Mouse (Mus musculus): Measurements from ENCODE around the gene Inppl1.

DNA sequence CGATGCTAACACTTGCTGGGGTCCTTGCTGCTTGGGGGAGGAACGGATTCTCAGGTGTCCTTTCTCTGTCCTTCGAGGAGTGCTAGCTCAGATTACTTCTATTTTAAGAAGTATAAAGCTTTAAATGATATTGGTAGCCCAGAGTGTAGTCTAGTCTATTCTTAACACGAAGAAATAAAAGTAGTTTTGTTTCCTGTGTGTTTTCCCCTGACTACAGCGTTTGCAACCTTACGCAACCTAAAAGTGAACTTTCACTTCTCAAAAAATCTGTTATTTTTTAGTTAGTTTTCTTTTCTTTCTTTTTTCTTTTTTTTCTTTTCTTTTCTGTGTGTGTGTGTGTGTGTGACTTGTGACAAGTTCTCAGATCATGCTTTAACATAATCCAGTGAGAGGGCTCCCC is 13.7 kb upstream of the Inppl1 start:
- TF ChIP-seq CTCF (IDR thresholded peaks at IDR 0.05; ENCODE audit: control insufficient read depth, insufficient read depth, low read length) (no peak), POLR2A (IDR thresholded peaks at IDR 0.05; ENCODE audit: borderline replicate concordance, control insufficient read depth, low read depth, low read length) (no peak)
